Mouse (Mus musculus): ENCODE data around the gene Anxa11. TPM values are rescaled to one million over a fixed set of nuclear protein-coding genes. Genes with fewer than 3 reads are reported as not detected.

Gene Anxa11
- polyA plus RNA-seq (2012; ENCODE audit: low replicate concordance), result 147 and 456 TPM in 2 replicates

DNA sequence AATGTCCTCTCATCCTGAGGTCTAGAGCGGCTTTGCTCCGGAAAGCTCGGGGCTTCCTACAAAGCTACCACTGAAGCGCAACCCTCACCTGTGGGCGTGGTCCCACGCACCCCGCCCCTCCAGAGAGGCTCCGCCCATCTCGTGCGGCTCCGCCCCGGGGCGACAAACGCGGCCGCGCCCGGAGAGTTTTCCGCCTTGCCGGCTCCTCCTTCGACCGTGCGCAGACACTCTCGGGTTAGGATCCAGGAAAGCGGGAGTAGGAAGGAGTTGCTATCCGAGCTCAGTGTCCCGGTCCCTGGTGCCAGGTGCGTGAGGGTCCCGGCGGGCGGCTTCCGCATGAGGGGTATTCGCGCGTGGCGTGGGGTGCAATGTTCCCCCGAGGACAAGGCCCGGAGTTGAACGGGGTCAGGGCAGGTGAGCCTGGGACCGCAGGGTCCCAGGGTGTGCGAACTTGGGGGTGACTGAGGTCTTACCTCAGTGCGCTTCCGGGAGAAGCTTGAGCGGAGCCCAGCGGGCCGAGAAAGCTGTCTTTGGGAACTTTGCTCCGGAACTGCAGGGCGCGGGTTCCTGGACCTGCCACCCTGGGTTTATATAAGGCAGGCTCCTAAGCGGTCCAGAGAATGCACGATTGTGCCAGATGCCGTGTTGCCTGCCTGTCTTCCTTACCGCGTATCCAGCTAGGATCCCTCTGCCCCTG, at the start of gene Anxa11:
TSS of gene Anxa11 (plus strand) at position 166 of the 697 bp plus-strand sequence.

DNA sequence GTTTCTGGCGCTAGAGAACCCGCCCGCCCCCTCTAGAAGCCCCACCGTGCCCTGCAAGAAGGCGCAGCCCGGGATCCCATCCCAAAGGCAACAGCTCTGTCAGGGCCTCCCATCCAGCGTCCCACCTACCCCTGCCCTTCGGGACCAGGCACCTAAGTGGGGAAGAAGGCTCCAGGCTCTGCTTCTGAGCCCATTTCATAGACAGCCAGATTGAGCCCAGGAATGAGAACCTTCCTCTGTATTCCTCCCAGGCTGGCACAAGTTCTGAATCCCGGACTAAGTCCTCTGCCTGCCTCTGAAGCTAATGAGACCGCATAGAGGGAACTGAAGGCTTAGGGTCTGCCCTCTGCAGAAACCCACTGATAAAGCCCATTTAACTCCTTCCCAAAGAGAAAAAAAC, 61.0 kb downstream of the Anxa11 start, which contains the start of gene Plac9a:
TSS of gene Plac9a (minus strand) at position 101 of the 400 bp plus-strand sequence.

GRCm38 (mm10) chr14:25927562-25927881, 85.6 kb downstream of the Anxa11 start, which contains the start of gene Tmem254a:
Gene Tmem254a, minus strand, starts transcription at chr14:25927672.

Other genes starting within 250 kb of the Anxa11 start
- gene Ppif, start 148.0 kb upstream of the Anxa11 start, polyA plus RNA-seq (2012; ENCODE audit: low replicate concordance), result 21.3 and 33.0 TPM in 2 replicates
- 15.0 and 18.0 TPM in 2 replicates for gene Zcchc24, start 73.1 kb upstream of the Anxa11 start, polyA plus RNA-seq (2012; ENCODE audit: low replicate concordance)
- gene Plac9a, start 60.9 kb downstream of the Anxa11 start, polyA plus RNA-seq (2012; ENCODE audit: low replicate concordance), result not detected in 2 replicates
- gene Tmem254a, start 85.5 kb downstream of the Anxa11 start, polyA plus RNA-seq (2012; ENCODE audit: low replicate concordance), result 3.9 TPM in 1 of 2 replicates, not detected in the other
- gene Cphx1, start 96.1 kb downstream of the Anxa11 start, polyA plus RNA-seq (2012; ENCODE audit: low replicate concordance), result not detected in 2 replicates
- gene Duxbl1, start 136.4 kb downstream of the Anxa11 start, polyA plus RNA-seq (2012; ENCODE audit: low replicate concordance), result not detected in 2 replicates
- gene Gm9780, start 200.6 kb downstream of the Anxa11 start, polyA plus RNA-seq (2012; ENCODE audit: low replicate concordance), result 0.63 TPM in 1 of 2 replicates, not detected in the other
- gene Tmem254c, start 225.2 kb downstream of the Anxa11 start, polyA plus RNA-seq (2012; ENCODE audit: low replicate concordance), result 4.9 and 11.4 TPM in 2 replicates
- not detected in 2 replicates for gene Cphx2, start 239.4 kb downstream of the Anxa11 start, polyA plus RNA-seq (2012; ENCODE audit: low replicate concordance)
- not detected in 2 replicates for gene Cphx3, start 240.1 kb downstream of the Anxa11 start, polyA plus RNA-seq (2012; ENCODE audit: low replicate concordance)

All from hematopoietic multipotent progenitor cell, adult 10-12 weeks (in vitro differentiated cells).